Mouse (Mus musculus) heart, adult 2 months (tissue): ENCODE data around the gene Reln.

Source experiments
- CTCF ChIP-seq: fragments of 200-600 bp; IDR thresholded peaks from 2 replicates; pipeline ENCODE4 v1.8.1; 2022; ENCODE audit warnings: antibody characterized with exemption, mild to moderate bottlenecking, moderate library complexity
- EP300 ChIP-seq: fragments of 200-500 bp; IDR thresholded peaks from 2 replicates; pipeline ENCODE4 v1.6.1; 2011; ENCODE audit warnings: low read depth, low read length, control low read depth; ENCODE audit not compliant: insufficient read depth
- POLR2A ChIP-seq: fragments of 200-500 bp; IDR thresholded peaks from 2 replicates; pipeline ENCODE4 v1.6.1; 2011; ENCODE audit warnings: mild to moderate bottlenecking, low read depth, low read length, control low read depth; ENCODE audit not compliant: insufficient read depth

- TF ChIP-seq POLR2A: no peak
- TF ChIP-seq CTCF: no peak
- no peak for TF ChIP-seq EP300
Measured at GRCm38 (mm10) chr5:21981216-21981615, 363.3 kb downstream of the Reln start.
